Mouse (Mus musculus) midbrain, embryonic 16.5 days (tissue): ENCODE results near the gene Mmp14. TPM values are rescaled to one million over a fixed set of nuclear protein-coding genes. Genes with fewer than 3 reads are reported as not detected.

Source experiments
- ATAC-seq: fragments of 200-750 bp; cut with Nextera tagmentation; 2 replicates; pipeline ENCODE4 v1.8.0; 2017; ENCODE audit warnings: moderate TSS enrichment
- H3K27ac ChIP-seq: fragments of 300-500 bp; sonication (generic); 2 replicates; pipeline ENCODE4 v1.5.1; 2014; ENCODE audit warnings: mild to moderate bottlenecking, low read length, mixed read lengths
- H3K27me3 ChIP-seq: fragments of 300-500 bp; sonication (generic); 2 replicates; pipeline ENCODE4 v1.6.1; 2014; ENCODE audit warnings: low read depth, low read length, mixed read lengths; ENCODE audit not compliant: control insufficient read depth, insufficient read depth
- H3K36me3 ChIP-seq: fragments of 300-500 bp; sonication (generic); 2 replicates; pipeline ENCODE4 v1.6.1; 2014; ENCODE audit warnings: mild to moderate bottlenecking, low read length, moderate library complexity, mixed read lengths; ENCODE audit not compliant: control insufficient read depth, insufficient read depth
- H3K4me1 ChIP-seq: fragments of 300-500 bp; sonication (generic); 2 replicates; pipeline ENCODE4 v1.6.1; 2014; ENCODE audit warnings: mild to moderate bottlenecking, low read length, mixed read lengths; ENCODE audit not compliant: control insufficient read depth, insufficient read depth
- H3K4me2 ChIP-seq: fragments of 300-500 bp; sonication (generic); 2 replicates; pipeline ENCODE4 v1.6.1; 2014; ENCODE audit warnings: mild to moderate bottlenecking, low read length, mixed read lengths
- H3K4me3 ChIP-seq: fragments of 300-500 bp; sonication (generic); 2 replicates; pipeline ENCODE4 v1.5.1; 2014; ENCODE audit warnings: low read depth, mild to moderate bottlenecking, low read length, moderate library complexity, mixed read lengths
- H3K9ac ChIP-seq: fragments of 300-500 bp; sonication (generic); 2 replicates; pipeline ENCODE4 v1.6.1; 2014; ENCODE audit warnings: low read depth, low read length, mixed read lengths
- H3K9me3 ChIP-seq: fragments of 300-500 bp; sonication (generic); replicated peaks from 2 replicates; pipeline ENCODE4 v1.6.1; 2014; ENCODE audit warnings: mild to moderate bottlenecking, low read length, mixed read lengths; ENCODE audit not compliant: control insufficient read depth, poor library complexity, severe bottlenecking
- WGBS: fragments of 180-500 bp; shearing (Covaris S2); extraction: QIAGEN DNeasy Blood & Tissue Kit; methylation state at CpG from one replicate; pipeline ENCODE4 v1.1.7; 2014; 5-methylcytosine and 5-hydroxymethylcytosine counted together
- polyA plus RNA-seq: library from polyadenylated mRNA; unstranded; fragments of >200 nt; fragmentation: Nextera tagmentation; extraction: Ambion mirVana; gene quantifications from 2 replicates; pipeline ENCODE4 v1.2.1, GENCODE M21; 2015

The Mmp14 gene
- polyA plus RNA-seq, result 43.5 and 43.9 TPM in 2 replicates

DNA sequence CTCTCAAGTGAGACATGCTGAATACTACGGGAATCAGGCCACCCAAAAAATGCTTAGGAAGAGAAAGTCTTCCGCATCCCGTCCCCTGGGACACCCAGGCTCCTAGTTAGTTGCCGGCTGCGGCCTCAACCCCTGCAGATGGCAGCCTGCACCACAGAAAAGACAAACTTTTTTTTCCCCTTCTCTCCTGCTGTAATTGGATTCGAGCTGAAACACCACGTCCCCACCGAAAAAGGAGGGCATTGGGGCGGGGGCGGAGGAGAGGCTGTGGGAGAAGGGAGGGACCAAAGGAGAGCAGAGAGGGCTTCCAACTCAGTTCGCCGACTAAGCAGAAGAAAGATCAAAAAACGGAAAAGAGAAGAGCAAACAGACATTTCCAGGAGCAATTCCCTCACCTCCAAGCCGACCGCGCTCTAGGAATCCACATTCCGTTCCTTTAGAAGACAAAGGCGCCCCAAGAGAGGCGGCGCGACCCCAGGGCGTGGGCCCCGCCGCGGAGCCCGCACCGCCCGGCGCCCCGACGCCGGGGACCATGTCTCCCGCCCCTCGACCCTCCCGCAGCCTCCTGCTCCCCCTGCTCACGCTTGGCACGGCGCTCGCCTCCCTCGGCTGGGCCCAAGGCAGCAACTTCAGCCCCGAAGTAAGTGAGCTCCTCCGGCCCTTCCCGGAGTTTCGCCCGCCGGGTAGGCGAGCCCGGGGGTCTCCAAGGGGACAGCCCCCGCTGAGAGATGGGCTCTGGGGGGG is at the start of gene Mmp14:
Gene Mmp14 (plus strand): TSS at position 279 of the 744 bp plus-strand sequence.
- Histone ChIP-seq H3K4me3 (peak within 1 kb of the TSS; percentile 55), H3K4me1 (peaks cover 29% of the 10 kb centered on the region), H3K4me2 (peak within 1 kb of the TSS; percentile 88), H3K9ac (peak within 1 kb of the TSS; percentile 76), H3K27ac (peak within 1 kb of the TSS; percentile 79), H3K27me3 (no peaks in the 10 kb centered on the region), H3K36me3 (no peaks in the 10 kb centered on the region), H3K9me3 (no peaks in the 10 kb centered on the region)
- ATAC-seq, result peak; percentile 23; the same call in 1 of the 2 replicates
- under 1% methylated on average over 42 of the region's 49 CpGs for WGBS

DNA sequence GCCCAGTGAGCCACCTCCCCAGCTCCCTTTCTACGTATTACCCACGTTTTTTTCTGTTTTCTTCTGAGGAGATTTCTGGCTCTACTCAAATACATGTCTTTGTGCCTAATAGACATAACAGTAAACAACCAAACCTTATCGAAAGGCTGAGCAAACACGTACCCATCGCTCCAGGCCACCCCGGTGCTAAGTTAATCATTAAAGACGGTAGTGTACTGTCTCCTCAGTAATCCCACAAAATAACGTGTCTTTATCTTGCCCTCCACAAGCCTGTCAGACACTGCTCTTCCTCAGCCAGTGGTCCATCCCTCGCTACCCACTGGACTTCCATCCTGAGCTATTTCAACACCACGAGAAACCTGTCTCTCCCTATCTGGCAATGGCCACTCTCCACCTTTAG is 49.6 kb upstream of the Mmp14 start:
- Histone ChIP-seq H3K9me3 (no peaks in the 10 kb centered on the region), H3K4me3 (no peak overlapping the region), H3K4me2 (no peak overlapping the region), H3K27me3 (no peaks in the 10 kb centered on the region), H3K36me3 (no peaks in the 10 kb centered on the region), H3K4me1 (no peaks in the 10 kb centered on the region), H3K9ac (no peak overlapping the region), H3K27ac (no peak overlapping the region)
- ATAC-seq, result no peak
- WGBS, result 81% methylated on average over 10 of the region's 10 CpGs

DNA sequence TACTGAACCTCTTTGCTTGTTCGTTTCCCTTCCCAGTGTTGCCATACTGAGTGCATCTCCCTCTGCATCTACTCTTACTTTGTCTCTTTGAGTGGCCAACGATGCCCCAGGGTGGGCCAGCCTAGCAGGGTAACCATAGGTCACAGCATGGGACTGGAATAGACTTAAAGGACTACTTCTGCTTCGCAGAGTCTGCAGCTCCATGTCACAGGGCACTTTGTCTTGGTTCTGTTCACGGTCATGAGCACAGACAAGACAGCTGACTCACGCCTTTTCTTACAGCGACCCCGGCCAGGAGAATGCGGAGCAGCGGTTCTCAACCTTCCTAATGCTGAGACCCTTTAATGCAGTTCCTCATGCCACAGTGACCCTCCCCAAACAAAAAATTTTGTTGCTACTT is 48.8 kb upstream of the Mmp14 start:
- no peak for ATAC-seq
- no peaks in the 10 kb centered on the region for H3K4me1 ChIP-seq
- H3K27ac ChIP-seq, result no peak overlapping the region
- no peaks in the 10 kb centered on the region for H3K27me3 ChIP-seq
- no peak overlapping the region for H3K4me3 ChIP-seq
- H3K9me3 ChIP-seq, result no peaks in the 10 kb centered on the region
- no peaks in the 10 kb centered on the region for H3K36me3 ChIP-seq
- no peak overlapping the region for H3K9ac ChIP-seq
- no peak overlapping the region for H3K4me2 ChIP-seq
- 54% methylated on average over 9 of the region's 9 CpGs for WGBS

DNA sequence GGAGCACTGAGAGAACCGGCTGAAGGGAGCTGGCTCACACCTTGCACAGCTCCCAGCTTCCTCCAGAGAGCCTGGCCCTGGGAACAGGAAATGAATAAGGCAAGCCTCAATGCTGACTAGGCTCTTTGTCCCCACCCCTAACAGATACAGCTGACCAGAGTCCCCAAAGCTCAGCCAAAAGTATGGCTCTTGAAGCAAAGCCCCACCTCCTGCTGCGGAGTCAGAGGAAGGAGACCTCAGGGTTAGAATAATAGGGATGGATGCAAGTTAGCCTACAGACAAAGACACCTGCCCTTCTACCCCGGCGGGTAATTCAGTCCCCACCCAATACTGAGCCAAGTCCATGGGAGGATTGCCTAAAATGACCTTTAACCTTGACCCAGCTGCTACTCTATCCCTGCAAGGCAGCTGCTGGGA is 48.0 kb upstream of the Mmp14 start:
- H3K4me2 ChIP-seq, result no peak overlapping the region
- H3K27me3 ChIP-seq, result no peaks in the 10 kb centered on the region
- no peak overlapping the region for H3K4me3 ChIP-seq
- WGBS, result 69% methylated on average over 4 of the region's 4 CpGs
- ATAC-seq, result no peak
- no peaks in the 10 kb centered on the region for H3K9me3 ChIP-seq
- H3K9ac ChIP-seq, result no peak overlapping the region
- no peaks in the 10 kb centered on the region for H3K4me1 ChIP-seq
- no peak overlapping the region for H3K27ac ChIP-seq
- H3K36me3 ChIP-seq, result no peaks in the 10 kb centered on the region

DNA sequence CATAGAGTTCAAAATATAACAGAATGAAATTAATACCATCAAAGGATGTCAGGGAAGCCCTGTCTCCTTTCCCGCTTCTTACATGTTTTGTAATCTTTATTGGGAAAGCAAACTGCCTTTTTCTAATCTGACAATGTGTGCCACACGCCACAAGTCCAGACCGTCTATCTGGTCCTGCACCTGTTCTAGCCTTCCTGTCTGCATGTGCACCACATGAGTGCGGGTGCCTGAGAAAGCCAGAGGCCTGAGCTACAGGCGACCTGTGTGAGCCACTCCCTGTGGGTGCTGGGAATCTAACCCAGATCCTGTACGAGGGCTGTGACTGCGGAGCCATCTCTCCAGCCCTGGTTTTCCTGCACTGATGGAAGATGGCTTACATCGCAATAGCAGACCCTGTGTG is 47.0 kb upstream of the Mmp14 start:
- Histone ChIP-seq H3K4me3 (no peak overlapping the region), H3K9me3 (no peaks in the 10 kb centered on the region), H3K9ac (no peak overlapping the region), H3K4me1 (no peaks in the 10 kb centered on the region), H3K27ac (no peak overlapping the region), H3K27me3 (no peaks in the 10 kb centered on the region), H3K36me3 (no peaks in the 10 kb centered on the region), H3K4me2 (no peak overlapping the region)
- ATAC-seq, result no peak
- WGBS, result 94% methylated on average over 8 of the region's 8 CpGs

DNA sequence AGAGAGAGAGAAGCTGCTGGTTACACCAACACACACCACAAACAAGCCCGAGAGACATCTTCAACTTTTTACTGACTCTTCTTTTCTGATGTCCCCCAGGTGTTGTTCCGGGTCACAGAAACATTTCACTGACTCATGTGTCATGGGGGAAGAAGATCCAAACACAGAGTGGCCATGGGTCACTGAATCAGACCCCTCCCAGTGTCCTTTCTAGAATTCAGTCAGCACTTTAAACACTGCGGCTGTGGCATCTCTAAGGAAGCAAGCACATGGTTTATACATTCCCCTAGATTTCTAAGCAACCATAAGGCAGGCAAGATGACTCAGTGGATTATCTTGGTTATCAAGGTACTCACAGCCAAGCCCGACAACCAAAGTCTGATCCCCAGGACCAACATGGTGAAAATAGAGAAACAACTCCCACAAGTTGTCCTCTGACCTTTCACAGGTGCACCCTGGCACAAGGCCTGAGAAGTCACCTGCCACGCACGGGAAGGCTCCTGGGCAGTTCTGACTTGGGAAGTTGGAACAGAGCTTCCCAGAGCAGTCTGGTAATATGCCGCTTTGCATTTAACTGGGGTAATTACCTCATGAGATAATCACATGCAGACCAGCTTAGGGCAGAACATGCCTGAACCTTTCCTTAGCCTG is 45.3 kb upstream of the Mmp14 start:
- Histone ChIP-seq H3K27ac (no peak overlapping the region), H3K4me3 (no peak overlapping the region), H3K9me3 (no peaks in the 10 kb centered on the region), H3K4me1 (no peaks in the 10 kb centered on the region), H3K9ac (no peak overlapping the region), H3K27me3 (no peaks in the 10 kb centered on the region), H3K4me2 (no peak overlapping the region), H3K36me3 (no peaks in the 10 kb centered on the region)
- WGBS, result 90% methylated on average over 7 of the region's 7 CpGs
- no peak for ATAC-seq

DNA sequence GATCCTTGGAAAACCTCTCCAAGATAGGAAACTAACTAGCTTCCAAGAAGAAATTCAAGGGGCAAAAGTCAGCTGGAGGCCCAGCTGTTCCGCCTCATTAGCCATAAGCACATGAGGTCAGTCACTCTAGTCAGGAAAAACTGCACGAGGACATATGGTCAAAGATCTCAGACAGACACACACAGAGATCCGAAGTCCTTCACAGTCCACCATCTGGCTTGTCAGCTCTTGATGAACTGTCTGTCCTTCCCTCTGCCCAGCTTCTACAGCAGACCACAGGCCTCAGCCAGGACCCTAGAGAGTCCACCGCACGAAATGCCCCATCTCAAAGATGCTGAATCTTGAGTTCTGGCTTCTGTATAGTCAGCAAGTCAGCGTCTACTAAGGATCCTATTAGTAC is 43.9 kb upstream of the Mmp14 start:
- Histone ChIP-seq H3K4me3 (no peak overlapping the region), H3K9me3 (no peaks in the 10 kb centered on the region), H3K27ac (no peak overlapping the region), H3K27me3 (no peaks in the 10 kb centered on the region), H3K9ac (no peak overlapping the region), H3K4me1 (no peaks in the 10 kb centered on the region), H3K36me3 (no peaks in the 10 kb centered on the region), H3K4me2 (no peak overlapping the region)
- 83% methylated on average over 6 of the region's 6 CpGs for WGBS
- ATAC-seq, result no peak

DNA sequence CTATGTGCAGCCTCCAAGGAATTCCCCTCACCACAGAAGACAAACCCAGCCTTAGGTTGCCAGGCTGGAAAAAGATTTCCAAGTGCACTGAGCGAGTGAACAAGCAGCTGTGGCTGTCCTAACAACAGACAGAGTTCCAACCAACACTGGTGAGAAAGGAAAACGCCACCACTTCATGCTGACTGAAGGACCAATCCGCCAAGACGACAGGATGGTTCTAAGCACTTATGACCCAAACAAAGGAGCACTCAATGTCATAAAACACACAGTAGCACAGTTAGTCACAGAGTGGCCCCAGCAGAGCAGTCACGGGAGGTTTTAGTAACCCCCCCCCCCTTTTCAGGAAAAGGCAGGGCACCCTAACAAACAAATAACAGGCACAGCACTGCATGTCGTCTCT is 40.6 kb upstream of the Mmp14 start:
- Histone ChIP-seq H3K4me1 (no peaks in the 10 kb centered on the region), H3K27me3 (no peaks in the 10 kb centered on the region), H3K9me3 (no peaks in the 10 kb centered on the region), H3K36me3 (no peaks in the 10 kb centered on the region), H3K27ac (no peak overlapping the region), H3K4me3 (no peak overlapping the region), H3K9ac (no peak overlapping the region), H3K4me2 (no peak overlapping the region)
- no peak for ATAC-seq
- WGBS, result 69% methylated on average over 6 of the region's 6 CpGs

DNA sequence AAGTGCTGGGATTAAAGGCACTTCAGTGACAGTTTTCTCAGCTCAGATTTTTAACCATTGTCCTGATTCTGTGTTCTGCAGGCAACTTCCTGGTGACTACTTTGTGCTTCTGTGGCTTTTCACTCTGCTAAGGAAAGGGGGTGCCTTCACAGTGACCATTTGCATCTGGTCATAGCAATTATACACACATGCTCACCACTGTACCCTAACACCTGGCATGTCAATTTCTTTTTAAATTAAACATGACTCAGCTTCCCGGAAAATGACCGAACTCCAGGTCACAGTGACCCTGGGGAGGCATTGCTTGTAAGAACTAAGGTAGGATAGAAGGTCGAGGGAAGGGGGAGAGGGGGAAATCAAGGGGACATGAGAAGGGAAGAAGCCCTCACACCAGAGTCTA is 37.6 kb upstream of the Mmp14 start:
- WGBS, result 77% methylated on average over 3 of the region's 3 CpGs
- no peak for ATAC-seq
- Histone ChIP-seq H3K4me3 (no peak overlapping the region), H3K27ac (no peak overlapping the region), H3K9ac (no peak overlapping the region), H3K4me1 (no peaks in the 10 kb centered on the region), H3K4me2 (no peak overlapping the region), H3K36me3 (no peaks in the 10 kb centered on the region), H3K9me3 (no peaks in the 10 kb centered on the region), H3K27me3 (no peaks in the 10 kb centered on the region)
